Mouse (Mus musculus) megakaryocyte, embryonic 14.5 days (primary cell): Measurements from ENCODE around the gene Nsun2.

Source experiments
- FLI1 ChIP-seq: IDR thresholded peaks from 2 replicates; pipeline ENCODE4 v1.6.1; 2012; ENCODE audit warnings: low read length, inconsistent platforms, mixed read lengths
- GATA1 ChIP-seq: IDR thresholded peaks from 3 replicates; pipeline ENCODE4 v1.6.1; 2012; ENCODE audit warnings: mixed read lengths, low read length, inconsistent platforms, borderline replicate concordance

DNA sequence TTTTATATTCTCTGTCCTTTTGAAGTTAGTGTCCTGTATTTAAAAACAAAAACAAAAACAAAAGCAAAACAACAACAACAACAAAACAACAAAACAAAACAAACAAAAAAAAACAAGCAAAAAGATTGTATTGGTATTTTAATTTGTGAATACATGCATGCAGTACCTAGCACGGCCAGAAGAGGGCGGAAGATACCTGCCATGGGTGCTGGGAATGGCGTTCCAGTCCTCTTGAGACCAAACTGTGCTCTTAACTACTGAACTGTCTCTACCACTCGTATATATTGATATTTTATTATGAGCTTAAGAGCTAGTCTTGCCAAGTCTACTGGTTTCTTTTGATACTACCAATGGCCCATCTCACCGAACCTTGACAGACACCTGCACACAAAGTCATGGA lies 19.5 kb downstream of the Nsun2 start:
- TF ChIP-seq GATA1 (no peak), FLI1 (no peak)
